Mouse (Mus musculus) right cerebral cortex, adult 18-20 months (tissue): ENCODE data around the gene Rnf103.
A peak's percentile ranks its signal among the peaks of the same experiment; 100 is the strongest.

Experiments used
- DNase-seq: peaks from one replicate; pipeline ENCODE4 v3.0.0; 2022; ENCODE audit warnings: mixed read lengths

Gene Rnf103

GRCm38 (mm10) chr6:71492756-71493674 lies 679 bp upstream of the Rnf103 start:
- no peak for DNase-seq

GRCm38 (mm10) chr6:71494341-71495020 lies 787 bp downstream of the Rnf103 start:
- peak; percentile 30 for DNase-seq

GRCm38 (mm10) chr6:71500575-71500974 lies 6.9 kb downstream of the Rnf103 start:
- DNase-seq: no peak

- DNase-seq: no peak
Measured at GRCm38 (mm10) chr6:71503001-71503400, 9.3 kb downstream of the Rnf103 start.

- DNase-seq: no peak
Measured at GRCm38 (mm10) chr6:71503670-71504069, 10.0 kb downstream of the Rnf103 start.

- DNase-seq: no peak
Measured at GRCm38 (mm10) chr6:71504091-71504490, 10.4 kb downstream of the Rnf103 start.

- DNase-seq: no peak
Measured at GRCm38 (mm10) chr6:71505671-71506070, 12.0 kb downstream of the Rnf103 start.

GRCm38 (mm10) chr6:71519476-71519875 lies 25.8 kb downstream of the Rnf103 start:
- no peak for DNase-seq

GRCm38 (mm10) chr6:71525556-71525955 lies 31.9 kb downstream of the Rnf103 start:
- DNase-seq: peak; percentile 43

- DNase-seq: no peak
Measured at GRCm38 (mm10) chr6:71527056-71527455, 33.4 kb downstream of the Rnf103 start.

GRCm38 (mm10) chr6:71527826-71528225 lies 34.1 kb downstream of the Rnf103 start:
- DNase-seq: no peak

GRCm38 (mm10) chr6:71530176-71530575 lies 36.5 kb downstream of the Rnf103 start:
- no peak for DNase-seq

- DNase-seq: no peak
Measured at GRCm38 (mm10) chr6:71537286-71537685, 43.6 kb downstream of the Rnf103 start.

GRCm38 (mm10) chr6:71543686-71544499 lies 50.2 kb downstream of the Rnf103 start, which contains the start of gene Chmp3:
Gene Chmp3, plus strand, starts transcription at chr6:71543797.
- DNase-seq: peak; percentile 97

- DNase-seq: no peak
Measured at GRCm38 (mm10) chr6:71555507-71555951, 61.8 kb downstream of the Rnf103 start.

- no peak for DNase-seq
Measured at GRCm38 (mm10) chr6:71556826-71557225, 63.1 kb downstream of the Rnf103 start.
